Mouse (Mus musculus) kidney, postnatal 0 days (tissue): ENCODE results near the gene C130050O18Rik. TPM values are rescaled to one million over a fixed set of nuclear protein-coding genes. Genes with fewer than 3 reads are reported as not detected.

Experiments
- ATAC-seq: fragments of 200-750 bp; cut with Nextera tagmentation; replicated peaks from 2 replicates; pipeline ENCODE4 v1.8.0; 2017; ENCODE audit warnings: low read depth, moderate number of reproducible peaks, moderate TSS enrichment, moderate library complexity; ENCODE audit not compliant: low FRiP score
- DNase-seq: peaks from one replicate; pipeline ENCODE4 v3.0.0-alpha.2; 2016; ENCODE audit warnings: low spot score
- H3K27ac ChIP-seq: fragments of 300-500 bp; sonication (generic); 2 replicates; pipeline ENCODE4 v1.5.1; 2014; ENCODE audit warnings: mild to moderate bottlenecking
- H3K27me3 ChIP-seq: fragments of 300-500 bp; sonication (generic); 2 replicates; pipeline ENCODE4 v1.6.1; 2014; ENCODE audit warnings: low read length, mixed read lengths; ENCODE audit not compliant: insufficient read depth
- H3K36me3 ChIP-seq: fragments of 300-500 bp; sonication (generic); 2 replicates; pipeline ENCODE4 v1.6.1; 2014; ENCODE audit warnings: low read length, mixed read lengths; ENCODE audit not compliant: insufficient read depth
- H3K4me1 ChIP-seq: fragments of 300-500 bp; sonication (generic); replicated peaks from 2 replicates; pipeline ENCODE4 v1.6.1; 2014; ENCODE audit warnings: antibody characterized with exemption, low read length, mixed read lengths; ENCODE audit not compliant: insufficient read depth
- H3K4me2 ChIP-seq: fragments of 300-500 bp; sonication (generic); 2 replicates; pipeline ENCODE4 v1.6.1; 2014; ENCODE audit warnings: mild to moderate bottlenecking, low read length, moderate library complexity, mixed read lengths
- H3K4me3 ChIP-seq: fragments of 300-500 bp; sonication (generic); replicated peaks from 2 replicates; pipeline ENCODE4 v1.5.1; 2014; ENCODE audit warnings: low read depth, low read length
- H3K9ac ChIP-seq: fragments of 300-500 bp; sonication (generic); 2 replicates; pipeline ENCODE4 v1.6.1; 2014; ENCODE audit warnings: low read depth, low read length
- H3K9me3 ChIP-seq: fragments of 300-500 bp; sonication (generic); replicated peaks from 2 replicates; pipeline ENCODE4 v1.6.1; 2016; ENCODE audit warnings: low read length, inconsistent platforms, mixed read lengths
- CTCF ChIP-seq: IDR thresholded peaks from 2 replicates; pipeline ENCODE4 v1.5.1; 2016; ENCODE audit warnings: antibody characterized with exemption, low read depth, mild to moderate bottlenecking, moderate library complexity
- WGBS: fragments of 180-500 bp; shearing (Covaris S2); extraction: QIAGEN DNeasy Blood & Tissue Kit; methylation state at CpG from one replicate; pipeline ENCODE4 v1.1.7; 2014; 5-methylcytosine and 5-hydroxymethylcytosine counted together
- polyA plus RNA-seq: library from polyadenylated mRNA; unstranded; fragments of >200 nt; fragmentation: Nextera tagmentation; extraction: Ambion mirVana; gene quantifications from 2 replicates; pipeline ENCODE4 v1.2.1, GENCODE M21; 2015

Gene C130050O18Rik
- polyA plus RNA-seq, 1 experiment from 2014 or later: 1.2 TPM

GRCm38 (mm10) chr5:139371631-139372401 is 33.3 kb upstream of the C130050O18Rik start:
- DNase-seq (peak; percentile 95), ATAC-seq (peak; percentile 92)
- peak overlapping the region; percentile 90 for H3K4me2 ChIP-seq
- H3K4me3 ChIP-seq: peak overlapping the region; percentile 61
- no peaks in the 10 kb centered on the region for H3K36me3 ChIP-seq
- under 1% methylated on average over 39 of the region's 39 CpGs for WGBS
- no peaks in the 10 kb centered on the region for H3K9me3 ChIP-seq
- H3K9ac ChIP-seq: peak overlapping the region; percentile 87
- H3K4me1 ChIP-seq: peaks cover 24% of the 10 kb centered on the region
- peak; percentile 47 for TF ChIP-seq CTCF
- no peaks in the 10 kb centered on the region for H3K27me3 ChIP-seq
- peak overlapping the region; percentile 94 for H3K27ac ChIP-seq

DNA sequence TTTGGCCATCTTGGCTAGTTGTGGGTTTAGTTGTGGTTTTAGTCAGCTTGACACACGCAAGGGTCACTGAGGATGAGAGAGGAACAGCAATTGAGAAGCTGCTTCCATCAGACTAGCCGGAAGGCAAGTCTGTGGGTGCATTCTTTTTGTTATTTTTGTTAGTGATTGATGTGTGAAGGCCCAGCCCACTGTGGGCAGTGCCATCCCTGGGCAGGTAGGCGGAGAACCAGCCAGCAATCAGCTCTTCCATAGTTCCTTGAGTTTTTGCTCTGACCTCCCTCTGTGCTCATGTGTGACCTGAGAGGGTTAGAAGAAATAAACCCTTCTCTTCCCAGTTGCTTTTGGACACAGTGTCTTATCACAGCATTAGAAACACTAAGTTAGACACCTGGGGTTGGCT is 32.0 kb upstream of the C130050O18Rik start:
- TF ChIP-seq CTCF: no peak
- Histone ChIP-seq H3K9ac (no peak overlapping the region), H3K27me3 (no peaks in the 10 kb centered on the region), H3K9me3 (no peaks in the 10 kb centered on the region), H3K27ac (peak overlapping the region; percentile 94; the same call in 1 of the 2 replicates), H3K36me3 (no peaks in the 10 kb centered on the region), H3K4me2 (no peak overlapping the region), H3K4me1 (peaks cover 37% of the 10 kb centered on the region), H3K4me3 (no peak overlapping the region)
- WGBS: 73% methylated on average over 3 of the region's 3 CpGs
- ATAC-seq (no peak), DNase-seq (no peak)

GRCm38 (mm10) chr5:139373889-139374444 is 31.1 kb upstream of the C130050O18Rik start:
- TF ChIP-seq CTCF: no peak
- DNase-seq (no peak), ATAC-seq (no peak)
- Histone ChIP-seq H3K27ac (peak overlapping the region; percentile 54), H3K4me1 (peaks cover 45% of the 10 kb centered on the region), H3K36me3 (no peaks in the 10 kb centered on the region), H3K9me3 (no peaks in the 10 kb centered on the region), H3K4me3 (no peak overlapping the region), H3K27me3 (no peaks in the 10 kb centered on the region), H3K4me2 (no peak overlapping the region), H3K9ac (no peak overlapping the region)
- 73% methylated on average over 6 of the region's 6 CpGs for WGBS

DNA sequence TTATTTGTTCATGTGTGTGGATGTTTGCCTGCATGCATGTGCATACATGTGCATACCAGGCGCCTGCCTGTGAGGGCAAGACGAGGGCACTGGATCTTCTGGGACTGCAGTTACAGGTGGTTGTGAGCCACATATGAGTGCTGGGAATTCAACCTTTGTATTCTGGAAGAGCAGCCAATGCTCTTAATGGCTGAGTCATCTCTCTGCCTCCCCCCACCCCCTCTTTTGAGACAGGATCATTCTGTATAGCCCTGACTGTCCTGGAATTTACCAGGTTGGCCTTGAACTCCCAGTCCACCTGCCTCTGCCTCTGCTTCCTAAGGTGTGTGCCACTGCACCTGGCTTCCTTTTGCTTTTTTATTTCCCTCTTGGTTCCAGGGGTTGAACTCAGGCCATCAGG is 30.2 kb upstream of the C130050O18Rik start:
- Histone ChIP-seq H3K4me1 (peaks cover 53% of the 10 kb centered on the region), H3K4me3 (no peak overlapping the region), H3K9ac (no peak overlapping the region), H3K27me3 (no peaks in the 10 kb centered on the region), H3K27ac (peak overlapping the region; percentile 54; the same call in 1 of the 2 replicates), H3K36me3 (no peaks in the 10 kb centered on the region), H3K4me2 (no peak overlapping the region), H3K9me3 (no peaks in the 10 kb centered on the region)
- TF ChIP-seq CTCF: no peak
- ATAC-seq: no peak
- WGBS: 84% methylated on average over 2 of the region's 2 CpGs
- DNase-seq: no peak

- H3K9me3 ChIP-seq: no peaks in the 10 kb centered on the region
- H3K27me3 ChIP-seq: no peaks in the 10 kb centered on the region
- peak; percentile 73 for DNase-seq
- 45% methylated on average over 18 of the region's 18 CpGs for WGBS
- no peaks in the 10 kb centered on the region for H3K36me3 ChIP-seq
- H3K4me3 ChIP-seq: no peak within 1 kb of the TSS
- peaks cover 49% of the 10 kb centered on the region for H3K4me1 ChIP-seq
- ATAC-seq: no peak
- peak within 1 kb of the TSS; percentile 95 for H3K27ac ChIP-seq
- 0 out of 2 replicates have a peak within 1 kb of the TSS, but pooled peaks have one; percentile 13 for H3K4me2 ChIP-seq
- peak within 1 kb of the TSS; percentile 8; the same call in 1 of the 2 replicates for H3K9ac ChIP-seq
- no peak for TF ChIP-seq CTCF
Observed at GRCm38 (mm10) chr5:139377468-139378270, 27.4 kb upstream of the C130050O18Rik start, which contains the start of gene Gpr146. Gene Gpr146, plus strand, starts transcription at chr5:139377697.

DNA sequence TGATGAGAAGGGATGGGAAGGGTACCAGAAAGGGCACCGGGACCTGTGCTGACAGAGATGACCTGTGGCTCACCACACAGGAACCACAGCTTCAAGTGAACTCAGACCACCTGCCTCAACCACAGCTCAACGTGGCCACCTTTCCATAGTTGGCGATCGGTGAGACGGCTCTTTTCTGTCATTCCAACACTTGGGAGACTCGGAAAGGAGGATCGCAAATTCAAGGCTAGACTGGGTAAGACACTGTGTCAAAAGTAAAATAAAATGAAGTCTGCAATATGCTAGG is 26.9 kb upstream of the C130050O18Rik start:
- Histone ChIP-seq H3K27ac (peak overlapping the region; percentile 95), H3K36me3 (no peaks in the 10 kb centered on the region), H3K4me1 (peaks cover 46% of the 10 kb centered on the region), H3K4me3 (no peak overlapping the region), H3K27me3 (no peaks in the 10 kb centered on the region), H3K9me3 (no peaks in the 10 kb centered on the region), H3K9ac (no peak overlapping the region), H3K4me2 (no peak overlapping the region)
- 68% methylated on average over 7 of the region's 7 CpGs for WGBS
- no peak for TF ChIP-seq CTCF
- no peak for DNase-seq
- ATAC-seq: no peak
